Mouse (Mus musculus) G1E (cell line): ENCODE measurements around the gene Gm765. TPM values are rescaled to one million over a fixed set of nuclear protein-coding genes. Genes with fewer than 3 reads are reported as not detected.

Experiments used
- ATAC-seq: 2 replicates; pipeline ENCODE4 v1.8.0; 2016; ENCODE audit warnings: mild to moderate bottlenecking; ENCODE audit not compliant: insufficient number of reproducible peaks, poor library complexity, low FRiP score, severe bottlenecking; ENCODE audit errors: extremely low read depth
- DNase-seq: peaks from one replicate; pipeline ENCODE4 v3.0.0; 2012; ENCODE audit warnings: low spot score
- H3K27me3 ChIP-seq: 2 replicates; pipeline ENCODE4 v1.6.1; 2012; ENCODE audit warnings: mild to moderate bottlenecking, low read length, inconsistent platforms; ENCODE audit not compliant: insufficient read depth
- H3K36me3 ChIP-seq: replicated peaks from 2 replicates; pipeline ENCODE3; 2012; ENCODE audit warnings: mild to moderate bottlenecking, inconsistent platforms
- H3K4me1 ChIP-seq: 2 replicates; pipeline ENCODE4 v1.6.1; 2012; ENCODE audit warnings: low read depth, low read length, inconsistent platforms, mixed read lengths; ENCODE audit not compliant: insufficient read depth
- H3K4me3 ChIP-seq: 2 replicates; pipeline ENCODE4 v1.5.1; 2012; ENCODE audit warnings: low read depth, mild to moderate bottlenecking, inconsistent platforms, low read length, moderate library complexity, mixed read lengths
- H3K9me3 ChIP-seq: replicated peaks from 2 replicates; pipeline ENCODE4 v1.6.1; 2012; ENCODE audit warnings: inconsistent platforms
- CTCF ChIP-seq: IDR thresholded peaks from 2 replicates; pipeline ENCODE4 v1.5.1; 2012; ENCODE audit warnings: low read depth, low read length, inconsistent platforms, mixed read lengths
- GATA1 ChIP-seq: IDR thresholded peaks from 2 replicates; pipeline ENCODE4 v1.6.1; 2012; ENCODE audit warnings: borderline replicate concordance, low read length, inconsistent platforms, mixed read lengths
- GATA2 ChIP-seq: IDR thresholded peaks from 2 replicates; pipeline ENCODE4 v1.6.1; 2012; ENCODE audit warnings: low read depth, low read length, inconsistent platforms, borderline replicate concordance
- POLR2AphosphoS5 ChIP-seq: IDR thresholded peaks from 2 replicates; pipeline ENCODE4 v1.6.1; 2012; ENCODE audit warnings: low read depth, low read length, inconsistent platforms; ENCODE audit not compliant: insufficient replicate concordance
- TAL1 ChIP-seq: conservative IDR thresholded peaks from 2 replicates; pipeline ENCODE4 v1.6.1; 2012; ENCODE audit warnings: low read depth, low read length, inconsistent platforms, mixed read lengths
- polyA plus RNA-seq: library from polyadenylated mRNA; stranded (reverse); fragments of >175 nt; gene quantifications from 2 replicates; pipeline ENCODE4 v1.2.3, GENCODE M21; 2012
- total RNA-seq, 2 experiments: library from RNA; stranded (forward) in 1 of 2; stranded (reverse) in 1 of 2; fragments of 200-1000 nt in 1 of 2; fragments of >200 nt in 1 of 2; fragmentation: Nextera tagmentation in 1 of 2; gene quantifications; 2 replicates each; pipeline ENCODE4 v1.2.3; 2014 to 2017

The Gm765 gene
- total and polyA plus RNA-seq, 3 experiments, result 0.16 TPM; not detected in 2

DNA sequence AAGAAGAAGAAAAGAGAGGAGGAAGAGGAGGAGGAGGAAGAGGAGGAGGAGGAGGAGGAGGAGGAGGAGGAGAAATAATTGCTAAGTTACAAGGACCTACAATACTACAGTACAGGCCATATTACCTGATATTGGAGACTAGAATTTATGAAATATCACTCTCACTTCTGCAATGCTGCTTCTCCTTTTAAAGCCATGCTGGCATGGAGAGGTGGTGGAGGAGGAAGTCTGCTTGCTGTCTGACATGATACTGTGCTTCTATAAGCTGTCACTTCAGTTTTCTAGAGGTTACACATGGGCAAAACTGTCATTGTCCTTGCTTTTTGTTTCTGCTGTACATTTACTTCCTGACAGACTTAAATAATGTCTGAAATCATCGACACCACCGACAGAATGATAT, 9.8 kb downstream of the Gm765 start:
- DNase-seq (no peak), ATAC-seq (no peak)
- Histone ChIP-seq H3K9me3 (peaks cover 6% of the 10 kb centered on the region), H3K36me3 (no peaks in the 10 kb centered on the region), H3K27me3 (no peaks in the 10 kb centered on the region), H3K4me1 (no peaks in the 10 kb centered on the region), H3K4me3 (no peak overlapping the region)
- TF ChIP-seq GATA2 (no peak), GATA1 (no peak), TAL1 (no peak), POLR2AphosphoS5 (no peak), CTCF (no peak)

DNA sequence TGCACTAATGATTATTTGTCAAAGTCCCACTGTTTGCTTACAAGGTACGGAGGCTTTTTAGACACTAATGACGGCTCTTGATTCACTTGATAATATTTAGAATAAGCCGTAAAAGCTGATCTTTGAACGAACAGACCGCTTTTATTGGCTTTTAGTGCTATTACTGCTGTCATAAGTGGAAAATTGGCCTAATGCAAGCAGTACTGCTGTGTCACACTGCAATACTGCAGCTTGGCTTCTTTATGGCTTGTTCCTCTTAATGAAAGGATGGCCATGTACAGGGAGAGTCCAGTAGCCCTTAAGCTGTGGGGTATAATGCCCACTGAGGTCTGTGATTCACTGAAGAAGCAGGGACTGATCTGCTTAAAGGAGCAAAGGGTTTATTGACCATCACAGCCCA, 30.9 kb downstream of the Gm765 start:
- Histone ChIP-seq H3K27me3 (no peaks in the 10 kb centered on the region), H3K9me3 (peaks cover 12% of the 10 kb centered on the region), H3K4me1 (no peaks in the 10 kb centered on the region), H3K4me3 (no peak overlapping the region), H3K36me3 (no peaks in the 10 kb centered on the region)
- ATAC-seq (no peak), DNase-seq (no peak)
- TF ChIP-seq GATA2, result no peak
- no peak for TF ChIP-seq POLR2AphosphoS5
- no peak for TF ChIP-seq TAL1
- no peak for TF ChIP-seq CTCF
- no peak for TF ChIP-seq GATA1

DNA sequence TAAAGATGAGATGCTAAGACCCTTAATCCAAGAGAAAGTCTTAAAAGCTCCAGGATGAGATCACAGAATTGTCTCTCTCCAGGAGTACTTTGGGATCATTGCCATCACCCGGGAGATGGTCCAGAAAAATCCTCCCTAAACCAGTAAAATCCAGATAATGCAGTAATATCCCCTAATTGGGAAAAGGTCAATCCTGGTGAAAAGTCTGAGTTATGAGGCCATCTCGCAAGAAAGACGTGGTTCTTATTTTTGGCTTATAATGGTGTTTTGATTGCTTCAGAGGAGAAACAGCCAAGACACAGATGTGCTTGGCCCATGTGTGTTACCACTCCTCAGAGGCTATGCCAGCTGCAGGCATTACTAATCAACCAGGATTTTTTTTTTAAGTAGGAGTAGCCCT, 34.9 kb downstream of the Gm765 start:
- Histone ChIP-seq H3K36me3 (no peaks in the 10 kb centered on the region), H3K9me3 (peaks cover 17% of the 10 kb centered on the region), H3K4me1 (no peaks in the 10 kb centered on the region), H3K4me3 (no peak overlapping the region), H3K27me3 (no peaks in the 10 kb centered on the region)
- TF ChIP-seq GATA1, result no peak
- no peak for TF ChIP-seq GATA2
- TF ChIP-seq CTCF, result no peak
- TF ChIP-seq POLR2AphosphoS5, result no peak
- no peak for TF ChIP-seq TAL1
- ATAC-seq, result no peak
- no peak for DNase-seq

DNA sequence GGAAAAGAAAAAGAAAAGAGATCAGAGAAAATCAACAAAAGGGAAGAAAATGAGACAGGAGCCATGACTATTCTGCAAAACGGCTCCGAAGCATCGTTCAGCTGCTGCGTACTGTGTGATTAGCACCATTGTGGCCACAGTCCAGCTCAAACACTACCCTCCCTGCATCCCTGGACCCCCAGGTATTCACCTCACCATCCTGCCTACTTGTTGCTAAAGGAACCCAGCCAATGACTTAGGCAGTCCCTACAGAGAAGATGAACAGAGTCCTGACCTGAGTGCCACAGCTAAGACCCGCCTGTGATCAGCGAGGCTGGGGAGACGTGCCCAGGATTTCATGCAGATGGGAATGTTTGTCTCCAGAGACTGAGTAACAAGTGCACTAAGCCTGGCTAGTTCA, 35.4 kb downstream of the Gm765 start:
- no peak for DNase-seq

DNA sequence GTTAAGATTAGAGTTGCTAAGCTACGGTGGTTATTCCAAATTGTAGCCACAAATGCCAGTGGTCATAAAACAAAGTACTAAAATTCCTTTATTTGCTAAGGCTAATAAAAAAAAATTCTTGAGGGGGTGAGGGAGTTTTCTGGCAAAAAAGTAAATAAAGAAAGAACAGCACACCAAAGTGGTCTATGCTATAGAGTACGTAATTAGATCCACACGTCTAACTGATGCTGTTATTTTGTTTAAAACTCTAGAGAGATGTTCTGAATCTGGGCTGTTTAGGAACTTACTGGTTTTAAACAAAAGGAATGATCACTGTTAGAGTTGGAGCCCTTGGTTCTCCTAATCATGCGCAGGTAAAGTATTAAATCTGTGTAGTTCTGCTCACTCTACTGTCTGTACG, 50.5 kb downstream of the Gm765 start:
- ATAC-seq (no peak), DNase-seq (no peak)
- no peaks in the 10 kb centered on the region for H3K27me3 ChIP-seq
- TF ChIP-seq GATA1 (no peak), CTCF (no peak), GATA2 (no peak), POLR2AphosphoS5 (no peak), TAL1 (no peak)
- H3K4me1 ChIP-seq, result no peaks in the 10 kb centered on the region
- peaks cover 11% of the 10 kb centered on the region for H3K9me3 ChIP-seq
- H3K4me3 ChIP-seq, result no peak overlapping the region
- no peaks in the 10 kb centered on the region for H3K36me3 ChIP-seq

More for the DNA sequence above, 35.4 kb downstream of the Gm765 start:
- TF ChIP-seq POLR2AphosphoS5, result no peak
- TF ChIP-seq GATA1, result no peak
- TF ChIP-seq CTCF, result no peak
- TF ChIP-seq TAL1, result no peak
- no peak for TF ChIP-seq GATA2
- no peak for ATAC-seq
- Histone ChIP-seq H3K36me3 (no peaks in the 10 kb centered on the region), H3K4me3 (no peak overlapping the region), H3K9me3 (peaks cover 17% of the 10 kb centered on the region), H3K4me1 (no peaks in the 10 kb centered on the region), H3K27me3 (no peaks in the 10 kb centered on the region)

DNA sequence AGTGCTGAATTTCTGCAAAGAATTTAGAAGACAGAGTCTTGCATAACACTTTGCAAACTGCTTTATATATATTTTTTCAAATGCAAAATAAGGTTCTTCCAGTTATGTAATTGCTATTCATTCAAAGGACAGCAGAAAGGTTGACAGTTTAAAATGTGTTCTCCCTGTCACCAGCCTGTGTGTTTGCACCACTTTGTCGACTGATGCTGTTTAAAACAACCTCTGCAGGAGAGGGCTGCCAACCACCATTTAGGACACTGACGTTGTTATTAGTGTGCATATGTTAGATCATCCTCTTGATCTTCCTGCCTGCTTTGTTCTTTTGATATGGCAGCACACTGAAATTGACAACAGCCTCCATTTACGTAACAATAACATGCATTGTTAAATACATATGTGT, 54.2 kb downstream of the Gm765 start:
- Histone ChIP-seq H3K4me1 (no peaks in the 10 kb centered on the region), H3K27me3 (no peaks in the 10 kb centered on the region), H3K36me3 (no peaks in the 10 kb centered on the region), H3K4me3 (no peak overlapping the region), H3K9me3 (peaks cover 31% of the 10 kb centered on the region)
- ATAC-seq (no peak), DNase-seq (no peak)
- TF ChIP-seq POLR2AphosphoS5 (no peak), TAL1 (no peak), CTCF (no peak), GATA1 (no peak), GATA2 (no peak)

DNA sequence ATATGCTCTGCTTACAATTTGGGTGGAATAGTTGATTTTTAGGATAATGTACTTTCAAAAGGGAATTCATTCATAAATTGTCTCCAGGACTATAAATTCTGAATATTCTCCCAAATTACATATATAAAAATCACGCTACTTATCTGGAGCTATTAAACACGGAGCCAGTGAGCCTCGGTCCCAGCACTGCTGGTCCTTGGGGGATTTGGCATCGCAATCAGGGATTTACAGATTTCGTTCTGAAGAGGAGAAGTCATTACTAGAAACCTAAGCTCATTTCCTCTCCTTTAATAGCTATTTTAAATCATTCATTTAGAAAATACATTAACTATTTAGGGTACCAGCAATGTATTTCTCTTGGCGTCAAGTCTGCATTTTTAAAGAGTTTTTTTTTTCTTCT, 55.0 kb downstream of the Gm765 start:
- TF ChIP-seq CTCF, result no peak
- TF ChIP-seq POLR2AphosphoS5, result no peak
- no peak for TF ChIP-seq GATA1
- no peak for TF ChIP-seq TAL1
- TF ChIP-seq GATA2, result no peak
- DNase-seq, result no peak
- Histone ChIP-seq H3K4me3 (no peak overlapping the region), H3K27me3 (no peaks in the 10 kb centered on the region), H3K36me3 (no peaks in the 10 kb centered on the region), H3K4me1 (no peaks in the 10 kb centered on the region), H3K9me3 (peaks cover 31% of the 10 kb centered on the region)
- ATAC-seq, result no peak
